ENCODE assay signal across 17 mouse cellular contexts in the genomic region with DNA sequence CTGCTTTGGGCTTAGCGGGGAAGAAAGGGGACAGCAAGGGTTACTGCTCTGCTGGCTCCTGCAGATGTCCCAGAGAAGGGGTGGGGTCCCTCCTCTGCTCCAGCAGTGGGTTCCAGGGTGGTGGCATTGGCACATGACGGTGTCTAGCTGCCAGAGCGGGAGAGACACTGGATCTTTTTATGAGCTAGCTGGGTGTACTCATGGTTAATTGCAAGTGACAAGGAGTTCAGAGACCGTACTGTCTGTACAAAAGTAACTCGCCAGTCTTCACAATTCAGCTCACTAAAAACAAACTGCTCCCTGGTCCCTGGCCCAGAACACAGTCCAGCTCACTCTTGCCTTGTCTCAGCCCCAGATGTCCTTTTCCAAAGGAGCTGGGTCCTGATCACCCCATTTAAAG. TPM values are rescaled to one million over a fixed set of nuclear protein-coding genes. Genes with fewer than 3 reads are reported as not detected.
A peak's percentile ranks its signal among the peaks of the same experiment; 100 is the strongest.
DNase-seq lines count a peak whose midpoint lies in the region; TF ChIP-seq lines count a peak whose summit lies in the region.
"Had no signal": no experiment of that assay in that cellular context is flagged by ENCODE, and none has a peak within 500 bp of the region (broad histone marks: within the 10 kb centered on the region; RNA-seq: fewer than 3 reads in every experiment).

No protein-coding gene starts in this region.

- no peaks in the 10 kb centered on the region for H3K9me3 ChIP-seq in heart, embryonic 10.5 days
- H3K9me3 ChIP-seq: forebrain, embryonic 12.5 days had no signal

- no peak overlapping the region for H3K4me3 ChIP-seq in heart, embryonic 10.5 days
- no peak overlapping the region for H3K4me3 ChIP-seq in testis, adult 2 months (ENCODE audit: control insufficient read depth, low read depth, low read length)
- H3K4me3 ChIP-seq: forebrain, embryonic 12.5 days had no signal

- H3K36me3 ChIP-seq in heart, embryonic 10.5 days: peaks cover 34% of the 10 kb centered on the region
- no peaks in the 10 kb centered on the region for H3K36me3 ChIP-seq in testis, adult 2 months (ENCODE audit: control insufficient read depth, insufficient read depth, low read length)
- H3K36me3 ChIP-seq: forebrain, embryonic 12.5 days had no signal

- no peak for DNase-seq in heart, embryonic 10.5 days (ENCODE audit: low spot score)
- DNase-seq in heart, postnatal 14 days: no peak
- DNase-seq in layer of hippocampus, postnatal 10 days (ENCODE audit: low spot score in 2 of 2): peak; percentile 37 to 40
- DNase-seq in layer of hippocampus, postnatal 25 days (ENCODE audit: extremely low spot score in 1 of 2, low spot score in 1 of 2): no peak
- no peak for DNase-seq in testis, postnatal 10 days (ENCODE audit: low spot score)
- DNase-seq in right cerebral cortex, postnatal 36 days (ENCODE audit: low spot score in 2 of 2): peak; percentile 11 to 28
- DNase-seq in thymus, postnatal 0 days (ENCODE audit: low spot score): no peak
- DNase-seq: adrenal gland, postnatal 10 days; kidney, adult 2 months; kidney, postnatal 36 days; lung, adult 2 months; midbrain, embryonic 14.5 days; thymus, postnatal 25 days had no signal

- peak overlapping the region; percentile 56; the same call in 1 of the 2 replicates for H3K27ac ChIP-seq in heart, embryonic 10.5 days
- peak overlapping the region; percentile 51; the same call in 1 of the 2 replicates for H3K27ac ChIP-seq in testis, adult 2 months (ENCODE audit: control insufficient read depth, insufficient read depth, low read depth, low read length)
- H3K27ac ChIP-seq: forebrain, embryonic 12.5 days had no signal

- WGBS in heart, embryonic 10.5 days: 76% methylated on average over 5 of the region's 5 CpGs

- no peaks in the 10 kb centered on the region for H3K27me3 ChIP-seq in heart, embryonic 10.5 days (ENCODE audit: insufficient read depth, poor library complexity, severe bottlenecking)
- no peaks in the 10 kb centered on the region for H3K27me3 ChIP-seq in testis, adult 2 months (ENCODE audit: control insufficient read depth, insufficient read depth, low read length)

- no peak for TF ChIP-seq CTCF in testis, adult 2 months (IDR thresholded peaks at IDR 0.05; ENCODE audit: control insufficient read depth, insufficient read depth, insufficient replicate concordance, low read depth, low read length)

- no peak for TF ChIP-seq POLR2A in testis, adult 2 months (IDR thresholded peaks at IDR 0.05; ENCODE audit: control insufficient read depth, low read depth, low read length)

- peaks cover 50% of the 10 kb centered on the region for H3K4me1 ChIP-seq in heart, embryonic 10.5 days
- no peaks in the 10 kb centered on the region for H3K4me1 ChIP-seq in testis, adult 2 months (ENCODE audit: control insufficient read depth, insufficient read depth, low read length)
- H3K4me1 ChIP-seq: forebrain, embryonic 12.5 days had no signal

- intact Hi-C loops in heart, postnatal 14 days (cut with DNase I): no loop called here

RNA-seq across cellular contexts. Expression of gene Spon1, which starts 26.2 kb away (rescaled TPM):
- 62.0 and 100 TPM in 2 replicates for polyA plus RNA-seq in heart, embryonic 10.5 days (2016; fragmentation: Nextera tagmentation; extraction: Ambion mirVana)
- total RNA-seq in heart, postnatal 14 days (2021): 10 to 100 TPM in 1 of 2 experiments, 1 to 10 TPM in 1; 9.0 to 13.1 TPM
- total RNA-seq in layer of hippocampus, postnatal 10 days (2021): 10 to 100 TPM; 59.1 to 64.4 TPM
- 10 to 100 TPM; 65.9 to 70.7 TPM for total RNA-seq in layer of hippocampus, postnatal 25 days (2021)
- polyA plus RNA-seq in testis, adult 2 months (2012; rRNA removed): 3.6 and 4.2 TPM in 2 replicates
- polyA plus RNA-seq in thymus, postnatal 0 days (2015; fragmentation: Nextera tagmentation; extraction: Ambion mirVana): 1.8 and 2.6 TPM in 2 replicates
- total RNA-seq: common myeloid progenitor, adult 5-6 weeks; MEL had no signal

Comparison
In these comparisons a context has a peak if more than half of its experiments do, and no peak if none do; other contexts are left out.
1. DNase-seq: peak in layer of hippocampus, postnatal 10 days (2 of 2) and right cerebral cortex, postnatal 36 days (2 of 2); none in heart, embryonic 10.5 days (single experiment), heart, postnatal 14 days (0 of 2), layer of hippocampus, postnatal 25 days (0 of 2), testis, postnatal 10 days (single experiment) and thymus, postnatal 0 days (single experiment).
2. RNA of gene Spon1, which starts 26.2 kb away (total RNA-seq): 65.9 to 70.7 TPM in layer of hippocampus, postnatal 25 days and 59.1 to 64.4 TPM in layer of hippocampus, postnatal 10 days; 9.0 to 13.1 TPM in heart, postnatal 14 days; every median in the first group is over 4 times any median in the second.